Mouse (Mus musculus): ENCODE measurements around the gene Fhad1.

The Fhad1 gene

DNA sequence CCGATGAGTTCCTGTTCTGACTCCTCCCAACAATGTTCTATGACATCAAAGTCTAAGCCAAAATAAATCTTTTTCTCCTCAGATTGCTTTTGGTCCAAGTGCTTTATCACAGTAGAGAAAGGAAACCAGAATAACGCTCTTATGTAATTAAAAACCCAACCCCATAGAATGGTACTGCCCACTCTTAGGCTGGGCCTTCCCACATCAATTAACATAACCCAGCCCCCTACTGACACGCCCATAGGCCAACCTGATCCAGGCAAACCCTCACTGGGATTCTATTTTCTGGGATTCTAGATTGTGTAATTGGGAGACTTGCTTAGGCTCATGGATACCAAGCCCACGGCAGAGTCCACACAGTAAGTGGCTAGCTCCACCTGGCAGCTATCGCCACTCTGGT is 149.9 kb downstream of the Fhad1 start:
- DNase-seq (ENCODE audit: low read depth in 2 of 2, low spot score in 2 of 2): no peak

DNA sequence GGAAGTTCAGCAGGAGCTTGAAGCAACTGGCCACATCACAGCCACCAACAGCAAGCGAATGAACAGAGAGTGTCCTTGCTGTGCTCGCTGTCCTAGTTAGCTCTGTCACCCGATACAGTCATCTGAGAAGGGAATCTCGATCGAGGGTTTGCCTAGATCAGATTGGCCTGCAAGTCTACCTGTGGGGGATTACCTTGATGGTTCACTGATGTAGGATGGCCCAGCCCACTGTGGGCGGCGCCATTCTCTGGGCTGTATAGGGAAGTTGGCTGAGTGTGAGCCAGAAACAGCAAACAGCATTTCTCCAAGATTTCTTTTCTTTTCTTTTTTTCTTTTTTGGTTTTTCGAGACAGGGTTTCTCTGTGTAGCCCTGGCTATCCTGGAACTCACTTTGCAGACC is 150.4 kb downstream of the Fhad1 start:
- no peak for DNase-seq (ENCODE audit: low read depth in 2 of 2, low spot score in 2 of 2)

DNA sequence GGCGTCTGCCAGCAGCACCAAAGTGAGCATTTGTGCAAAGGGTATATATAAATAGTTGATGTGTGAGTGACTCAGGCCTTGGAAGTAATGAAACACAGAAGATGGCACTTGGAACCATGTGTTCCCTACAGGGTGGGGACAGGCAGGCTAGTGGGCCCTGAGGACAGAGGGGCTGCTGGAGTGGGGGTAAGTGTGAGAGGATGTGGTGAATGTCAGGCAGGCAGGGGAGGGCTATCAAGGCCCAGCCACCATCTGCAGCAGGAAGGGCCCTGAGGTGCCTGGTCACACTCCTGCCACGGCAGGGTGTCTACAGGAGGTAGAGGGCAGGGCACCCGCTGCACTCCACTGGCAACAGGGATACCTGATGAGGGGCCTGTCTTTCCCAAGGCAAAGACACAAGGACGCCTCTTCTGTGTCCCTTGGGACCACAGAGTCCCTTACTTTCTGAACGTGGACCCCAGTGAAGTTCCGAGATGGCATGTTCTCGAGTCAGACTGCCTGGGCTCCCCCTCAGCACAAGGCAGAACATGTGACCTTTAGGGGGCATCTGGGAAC is 151.1 kb downstream of the Fhad1 start:
- DNase-seq (ENCODE audit: low read depth in 2 of 2, low spot score in 2 of 2): no peak

DNA sequence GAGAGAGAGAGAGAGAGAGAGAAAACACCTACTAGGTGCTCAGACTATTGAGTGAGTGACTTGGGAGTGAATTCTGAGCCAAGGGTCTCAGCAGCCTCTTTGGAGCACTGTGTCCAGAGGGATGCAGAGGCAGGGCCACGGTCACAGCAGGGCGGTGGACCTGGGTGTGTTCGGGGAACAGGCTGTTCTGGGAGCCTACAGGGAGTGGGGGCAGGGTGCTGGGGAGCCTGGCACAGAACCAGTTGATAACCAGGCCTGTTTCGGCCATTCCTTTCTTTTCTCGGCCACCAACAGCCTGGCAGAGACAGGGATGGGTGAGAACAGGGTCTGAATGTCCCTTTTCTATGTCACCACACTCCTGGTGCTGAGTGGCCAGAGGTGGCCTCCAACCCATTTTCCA is 152.0 kb downstream of the Fhad1 start:
- no peak for DNase-seq (ENCODE audit: low read depth in 2 of 2, low spot score in 2 of 2)

DNA sequence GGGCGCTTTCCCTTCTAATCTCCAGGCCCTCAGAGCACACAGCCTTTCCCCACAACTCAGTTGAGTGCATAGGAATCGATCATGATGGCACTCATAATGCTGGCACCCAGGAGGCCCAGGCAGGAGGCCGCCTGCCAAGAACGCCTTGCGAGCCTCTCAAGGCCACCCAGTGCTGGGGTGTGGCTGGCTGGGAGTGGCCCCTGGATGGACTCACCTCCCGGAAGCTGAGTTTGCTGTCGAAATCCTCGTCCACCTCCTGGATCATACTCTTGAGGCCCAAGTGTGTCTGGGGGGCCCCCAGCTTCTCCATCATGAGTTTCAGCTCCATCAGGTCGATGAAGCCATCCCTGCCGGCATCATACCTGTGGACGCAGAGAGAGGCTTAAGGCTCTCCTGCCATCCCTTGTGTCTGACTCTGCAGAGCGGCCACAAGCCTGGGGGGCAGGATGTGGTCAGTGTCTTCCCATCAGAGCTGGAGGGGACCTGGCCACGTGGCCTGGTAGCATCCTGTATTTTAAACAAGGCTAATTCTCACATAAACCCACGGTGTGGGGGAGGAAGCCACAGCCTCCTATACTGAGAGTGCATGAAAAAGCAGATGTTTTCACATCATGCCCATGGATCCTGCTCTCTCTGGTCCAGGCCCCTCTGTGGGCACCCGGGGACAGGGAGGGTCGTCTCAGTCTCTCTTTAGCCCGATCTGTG is 153.1 kb downstream of the Fhad1 start:
- no peak for DNase-seq (ENCODE audit: low read depth in 2 of 2, low spot score in 2 of 2)

DNA sequence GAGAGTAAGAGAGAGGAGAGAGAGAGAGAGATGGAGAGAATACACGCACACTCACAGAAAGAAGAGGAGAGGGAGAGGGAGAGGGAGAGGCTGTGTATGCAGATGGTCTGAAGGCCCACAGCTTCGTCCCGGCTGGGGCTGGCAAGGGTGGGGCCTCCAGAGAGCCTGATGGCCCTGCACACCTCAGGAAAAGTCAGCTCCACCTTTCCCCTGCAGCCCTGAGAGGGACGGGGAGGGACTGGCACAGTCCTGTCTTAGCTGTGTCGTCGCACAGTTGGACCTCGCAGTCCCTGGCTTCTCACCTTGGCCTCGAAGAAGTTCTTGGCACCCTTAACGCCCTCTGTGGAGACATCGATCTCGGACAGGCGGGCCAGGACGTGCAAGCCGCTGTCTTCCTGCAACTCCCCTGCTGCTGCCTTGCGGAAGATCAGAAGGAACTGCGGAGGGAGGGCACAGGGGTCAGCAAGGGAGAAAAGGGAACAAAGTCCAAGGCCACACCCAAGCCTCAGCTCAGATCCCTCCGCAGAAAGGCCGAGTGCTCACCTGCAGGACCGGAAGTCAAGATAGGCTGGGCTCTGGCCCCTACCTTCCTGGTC is 154.5 kb downstream of the Fhad1 start:
- no peak for DNase-seq (ENCODE audit: low read depth in 2 of 2, low spot score in 2 of 2)

DNA sequence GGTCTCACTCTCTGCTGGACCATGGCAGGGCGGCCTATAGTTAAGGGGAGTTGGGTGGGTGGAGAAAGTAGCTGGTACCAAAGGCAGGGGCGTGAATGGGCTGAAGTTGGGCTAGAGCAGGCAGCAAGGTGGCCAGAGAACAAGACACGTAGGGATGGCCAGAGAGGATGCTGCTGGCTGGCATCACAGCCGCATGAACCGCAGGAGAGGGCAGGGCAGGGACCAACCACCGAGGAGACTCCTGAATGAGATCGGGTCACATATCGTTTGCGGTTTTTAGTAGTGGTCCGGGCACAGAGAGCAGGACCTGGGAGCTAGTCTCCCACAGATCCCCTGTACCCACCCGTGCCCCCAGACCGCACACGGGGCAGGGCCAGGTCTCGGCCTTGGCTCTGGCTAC is 155.5 kb downstream of the Fhad1 start:
- no peak for DNase-seq (ENCODE audit: low read depth in 2 of 2, low spot score in 2 of 2)

DNA sequence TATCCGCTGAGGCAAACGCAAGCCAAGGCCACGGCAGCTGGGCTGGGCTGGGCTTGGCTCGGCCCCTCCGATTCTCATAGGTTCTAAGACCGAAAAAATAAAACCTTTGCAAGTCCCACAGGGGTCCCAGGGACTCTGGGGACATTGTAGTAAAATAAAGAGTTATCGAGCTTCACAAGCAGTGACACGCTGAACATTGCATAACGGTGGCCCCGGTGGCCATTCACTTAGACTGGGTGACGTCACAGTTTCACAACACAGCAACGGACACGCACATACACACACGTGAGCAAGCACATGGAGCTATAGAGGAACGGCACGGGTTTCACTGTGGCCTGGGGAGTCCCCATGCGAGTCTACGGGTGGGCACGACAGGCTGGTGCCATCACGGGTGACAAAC is 156.4 kb downstream of the Fhad1 start:
- DNase-seq (ENCODE audit: low read depth in 2 of 2, low spot score in 2 of 2): no peak

DNA sequence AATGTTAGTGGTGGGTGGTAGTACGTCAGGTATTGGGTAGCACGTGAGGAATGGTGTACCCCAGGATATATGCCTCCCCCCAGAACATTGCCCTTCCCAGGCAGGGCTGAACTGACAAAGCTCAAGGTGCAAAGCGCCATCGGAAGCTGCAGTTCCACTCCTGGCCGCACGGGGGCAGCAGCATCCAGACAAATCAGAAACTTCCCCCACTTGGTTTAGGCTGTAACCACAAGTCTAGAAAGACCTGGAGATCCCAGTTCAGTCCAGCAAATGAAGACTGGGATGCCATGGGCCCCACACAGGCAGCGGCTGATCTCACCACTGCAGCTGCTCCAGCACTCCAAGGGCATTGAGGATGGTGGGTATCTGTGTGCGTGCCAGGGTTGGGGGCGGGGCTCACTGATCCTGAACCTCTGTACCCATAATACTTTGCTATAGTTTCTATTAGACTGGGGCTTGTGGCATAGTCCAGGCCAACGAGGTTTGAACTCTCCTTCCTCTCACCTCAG is 157.4 kb downstream of the Fhad1 start:
- peak; percentile 64 to 70 for DNase-seq (ENCODE audit: low read depth in 2 of 2, low spot score in 2 of 2)

DNA sequence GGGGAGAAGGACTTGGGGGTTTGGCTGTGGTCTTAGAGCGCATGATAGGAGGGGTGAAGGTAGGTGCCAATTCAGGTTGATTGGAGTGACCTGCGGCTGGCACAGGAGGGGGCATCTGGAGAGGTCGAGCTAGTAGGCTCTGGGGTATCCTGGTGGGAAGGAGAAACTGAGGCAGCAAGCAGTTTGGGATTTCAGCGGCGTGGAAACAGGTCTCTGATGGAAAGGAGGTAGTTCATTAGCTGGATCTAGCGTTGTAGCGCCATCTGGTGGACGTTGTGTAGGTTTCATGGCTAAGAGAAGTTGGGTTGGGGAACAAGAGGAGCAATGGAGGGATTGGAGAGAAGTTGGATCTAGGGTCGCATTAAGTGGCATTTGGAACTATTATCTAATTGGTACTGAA is 161.4 kb downstream of the Fhad1 start:
- peak in 1 of 2 experiments; percentile 28 for DNase-seq (ENCODE audit: low read depth in 2 of 2, low spot score in 2 of 2)

DNA sequence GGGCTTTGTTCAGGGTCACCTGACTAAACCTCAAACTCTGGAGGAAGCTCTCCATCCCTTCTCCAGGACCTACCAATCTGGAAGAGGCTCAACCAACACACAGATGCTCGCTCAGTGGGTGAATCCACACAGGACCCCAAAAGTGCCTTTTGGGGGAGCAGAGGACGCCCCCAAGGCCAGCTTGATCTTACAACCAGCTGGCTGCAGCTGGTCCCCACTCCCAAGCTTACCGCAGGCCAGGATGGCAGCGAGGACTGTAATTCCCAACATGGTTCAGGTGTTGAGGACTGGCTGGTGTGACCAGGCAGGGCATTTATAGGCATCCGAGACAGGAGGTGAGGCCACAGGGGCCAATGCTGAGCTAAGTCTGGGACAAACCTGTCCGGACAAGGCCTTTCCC is 168.9 kb downstream of the Fhad1 start, which contains the start of gene Ctrc:
Gene Ctrc, minus strand, starts transcription at position 361 of the 400 bp plus-strand sequence.
- no peak for DNase-seq (ENCODE audit: low read depth in 2 of 2, low spot score in 2 of 2)

Measured in CD8-positive naive resting alpha-beta T cell, adult 2 months (primary cell).